Mouse (Mus musculus) forebrain, postnatal 0 days (tissue): ENCODE results near the gene Rnase10. TPM values are rescaled to one million over a fixed set of nuclear protein-coding genes. Genes with fewer than 3 reads are reported as not detected.
"Not testable (repeated sequence)": the region's sequence is repeated elsewhere in the genome, so short reads cannot be mapped to it uniquely, and the experiment has no call there.

Experiments used
- ATAC-seq: fragments of 200-750 bp; cut with Nextera tagmentation; 2 replicates; pipeline ENCODE4 v1.8.0; 2017; ENCODE audit warnings: mild to moderate bottlenecking, moderate library complexity
- DNase-seq: peaks from one replicate; pipeline ENCODE4 v3.0.0-alpha.2; 2015
- H3K27ac ChIP-seq: fragments of 300-500 bp; sonication (generic); 2 replicates; pipeline ENCODE4 v1.5.1; 2014; ENCODE audit warnings: low read depth, mild to moderate bottlenecking, antibody characterized with exemption, low read length, moderate library complexity, mixed read lengths
- H3K27me3 ChIP-seq: fragments of 300-500 bp; sonication (generic); 2 replicates; pipeline ENCODE4 v1.6.1; 2014; ENCODE audit warnings: mild to moderate bottlenecking, low read length, mixed read lengths; ENCODE audit not compliant: insufficient read depth
- H3K36me3 ChIP-seq: fragments of 300-500 bp; sonication (generic); 2 replicates; pipeline ENCODE4 v1.6.1; 2014; ENCODE audit warnings: mild to moderate bottlenecking, moderate library complexity; ENCODE audit not compliant: insufficient read depth
- H3K4me1 ChIP-seq: fragments of 300-500 bp; sonication (generic); 2 replicates; pipeline ENCODE4 v1.6.1; 2014; ENCODE audit warnings: antibody characterized with exemption; ENCODE audit not compliant: insufficient read depth
- H3K4me2 ChIP-seq: fragments of 300-500 bp; sonication (generic); 2 replicates; pipeline ENCODE4 v1.6.1; 2014; ENCODE audit warnings: low read depth, mild to moderate bottlenecking, moderate library complexity
- H3K4me3 ChIP-seq: fragments of 300-500 bp; sonication (generic); 2 replicates; pipeline ENCODE4 v1.5.1; 2014; ENCODE audit warnings: low read depth, low read length, mixed read lengths
- H3K9ac ChIP-seq: fragments of 300-500 bp; sonication (generic); 2 replicates; pipeline ENCODE4 v1.6.1; 2014; ENCODE audit warnings: mild to moderate bottlenecking
- H3K9me3 ChIP-seq: fragments of 300-500 bp; sonication (generic); 2 replicates; pipeline ENCODE4 v1.6.1; 2016; ENCODE audit warnings: low read length
- CTCF ChIP-seq: sonication (generic); IDR thresholded peaks from 2 replicates; pipeline ENCODE4 v1.5.1; 2016; ENCODE audit warnings: antibody characterized with exemption, control low read depth, low read depth
- WGBS: fragments of 180-500 bp; shearing (Covaris S2); extraction: QIAGEN DNeasy Blood & Tissue Kit; methylation state at CpG from one replicate; pipeline ENCODE4 v1.1.7; 2014; 5-methylcytosine and 5-hydroxymethylcytosine counted together
- polyA plus RNA-seq: library from polyadenylated mRNA; unstranded; fragments of >200 nt; fragmentation: Nextera tagmentation; extraction: Ambion mirVana; gene quantifications from 2 replicates; pipeline ENCODE4 v1.2.1, GENCODE M21; 2015
- total RNA-seq: library from RNA; depleted of rRNA; stranded (reverse); fragments of >200 nt; gene quantifications from 2 replicates; pipeline ENCODE4 v1.2.3, GENCODE M21; 2014

Rnase10 gene
- total and polyA plus RNA-seq, 2 experiments from 2014 or later = not detected

DNA sequence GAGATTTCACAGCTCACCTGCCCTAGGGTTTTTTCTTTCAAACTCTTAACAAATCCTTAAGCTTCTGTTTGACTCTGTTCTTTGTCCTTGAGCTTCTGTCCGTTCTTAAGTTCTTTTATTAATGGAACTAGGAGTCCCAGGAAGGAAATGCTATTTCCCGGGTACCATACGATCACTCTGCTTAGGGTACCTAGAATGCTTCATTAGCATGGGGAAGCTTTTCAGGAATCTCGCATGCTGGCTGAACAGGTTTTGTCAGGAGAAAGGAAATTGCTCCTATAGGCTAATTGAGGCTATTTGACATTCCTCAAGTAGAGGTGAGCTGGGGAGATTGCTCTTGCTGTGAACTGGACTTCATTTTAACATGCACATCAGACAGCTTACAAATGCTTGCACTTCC lies 33.9 kb upstream of the Rnase10 start:
- no peak overlapping the region for H3K27ac ChIP-seq
- no peak overlapping the region for H3K9ac ChIP-seq
- no peaks in the 10 kb centered on the region for H3K27me3 ChIP-seq
- no peak for DNase-seq
- no peak overlapping the region for H3K4me2 ChIP-seq
- 21% methylated on average over 4 of the region's 4 CpGs for WGBS
- H3K4me1 ChIP-seq = peaks cover 8% of the 10 kb centered on the region; the same call in 1 of the 2 replicates
- TF ChIP-seq CTCF = no peak
- no peak overlapping the region for H3K4me3 ChIP-seq
- H3K36me3 ChIP-seq = no peaks in the 10 kb centered on the region
- no peaks in the 10 kb centered on the region for H3K9me3 ChIP-seq
- ATAC-seq = no peak

DNA sequence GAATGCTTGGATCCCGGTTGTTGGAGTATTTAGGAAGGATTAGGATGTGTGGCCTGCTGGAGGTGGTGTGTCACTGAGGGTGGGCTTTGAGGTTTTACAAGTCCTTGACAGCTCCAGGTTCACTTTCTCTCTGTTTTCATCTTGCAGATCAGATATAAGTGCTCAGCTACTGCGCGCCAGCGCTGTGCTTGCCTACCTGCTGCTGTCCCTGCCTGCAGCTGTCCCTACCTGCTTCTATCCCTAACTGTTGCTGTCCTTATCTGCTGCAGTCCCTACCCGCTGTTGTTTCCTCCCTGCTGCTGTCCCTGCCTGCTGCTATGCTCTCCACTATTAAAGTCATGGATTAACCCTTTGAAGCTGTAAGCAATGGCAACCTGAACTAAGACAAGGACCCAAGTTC lies 32.5 kb upstream of the Rnase10 start:
- Histone ChIP-seq H3K4me3 (no peak overlapping the region), H3K4me2 (no peak overlapping the region), H3K36me3 (no peaks in the 10 kb centered on the region), H3K27me3 (no peaks in the 10 kb centered on the region), H3K27ac (no peak overlapping the region), H3K9ac (no peak overlapping the region), H3K4me1 (0 out of 2 replicates have a peak, but pooled peaks cover under 1% of the 10 kb centered on the region), H3K9me3 (no peaks in the 10 kb centered on the region)
- no peak for DNase-seq
- 63% methylated on average over 5 of the region's 5 CpGs for WGBS
- no peak for ATAC-seq
- TF ChIP-seq CTCF = no peak

DNA sequence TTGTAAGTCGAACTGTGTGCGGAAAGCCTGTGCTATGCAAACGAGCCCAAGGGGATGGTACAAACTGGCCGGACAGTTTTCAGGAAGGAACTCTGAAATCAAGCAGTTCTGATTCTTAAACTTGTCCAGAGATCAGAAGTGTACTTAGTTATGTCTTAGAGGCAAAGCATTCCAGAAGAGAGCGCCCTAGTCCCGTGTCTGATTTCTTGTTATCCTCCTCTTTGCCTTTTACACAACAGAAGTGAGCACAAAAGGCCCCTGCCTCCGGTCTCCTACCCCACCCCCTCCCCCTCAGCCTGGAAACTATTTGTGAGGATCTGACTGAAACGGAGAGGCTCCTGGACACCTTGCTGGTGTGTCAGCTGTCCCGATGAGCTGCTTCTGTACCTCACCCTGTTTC lies 30.9 kb upstream of the Rnase10 start:
- peak; percentile 18; the same call in 1 of the 2 replicates for TF ChIP-seq CTCF
- H3K4me1 ChIP-seq = no peaks in the 10 kb centered on the region
- 8% methylated on average over 9 of the region's 9 CpGs for WGBS
- H3K9me3 ChIP-seq = no peaks in the 10 kb centered on the region
- H3K36me3 ChIP-seq = no peaks in the 10 kb centered on the region
- H3K27ac ChIP-seq = no peak overlapping the region
- no peaks in the 10 kb centered on the region for H3K27me3 ChIP-seq
- H3K4me3 ChIP-seq = no peak overlapping the region
- DNase-seq = peak; percentile 30
- ATAC-seq = peak; percentile 62; the same call in 1 of the 2 replicates
- H3K9ac ChIP-seq = no peak overlapping the region
- no peak overlapping the region for H3K4me2 ChIP-seq

DNA sequence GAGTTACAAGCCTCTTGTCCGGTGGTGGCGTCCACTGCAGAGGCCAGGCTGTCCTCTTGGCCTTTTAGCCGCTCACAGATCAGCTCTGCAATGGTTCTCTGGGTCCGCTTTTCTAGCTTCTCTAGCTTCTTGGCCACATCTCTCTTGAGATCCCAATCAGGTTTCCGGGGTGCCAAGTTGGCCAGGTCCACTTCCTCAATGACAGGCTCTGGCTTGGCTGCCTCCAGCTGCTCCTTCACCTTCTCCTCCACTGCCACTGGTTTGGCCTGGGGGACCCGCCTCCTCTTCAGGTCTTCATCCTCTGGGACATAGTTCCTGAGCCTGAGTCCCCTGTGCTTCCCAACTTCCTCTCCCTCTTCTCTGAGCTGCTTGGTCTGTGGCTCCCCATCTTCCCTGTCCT lies 29.1 kb upstream of the Rnase10 start:
- not testable (repeated sequence) for DNase-seq, ATAC-seq
- WGBS = 89% methylated on average over 6 of the region's 6 CpGs

DNA sequence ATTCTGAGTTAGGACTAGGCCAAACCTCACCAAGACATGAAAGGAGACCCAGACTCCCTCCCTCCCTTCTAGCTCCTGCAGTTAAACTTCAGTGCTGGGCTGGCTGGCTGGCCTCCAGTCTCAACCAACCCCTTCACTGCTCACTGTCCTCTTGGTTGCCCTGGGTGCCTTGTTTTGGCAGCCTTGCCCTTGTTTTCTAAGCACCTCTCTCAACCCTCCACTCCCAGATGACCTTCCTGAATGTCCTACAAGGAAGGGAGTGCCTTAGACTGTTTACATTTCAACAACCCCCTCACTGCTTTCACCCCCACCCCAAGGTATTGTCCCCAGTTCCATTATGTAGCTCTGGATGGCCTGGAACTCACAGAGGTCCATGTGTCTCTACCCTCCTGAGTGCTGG lies 27.9 kb upstream of the Rnase10 start:
- no peaks in the 10 kb centered on the region for H3K9me3 ChIP-seq
- H3K4me2 ChIP-seq = no peak overlapping the region
- H3K36me3 ChIP-seq = no peaks in the 10 kb centered on the region
- H3K9ac ChIP-seq = no peak overlapping the region
- H3K4me3 ChIP-seq = no peak overlapping the region
- DNase-seq (no peak), ATAC-seq (no peak)
- H3K27ac ChIP-seq = no peak overlapping the region
- H3K4me1 ChIP-seq = no peaks in the 10 kb centered on the region
- no peaks in the 10 kb centered on the region for H3K27me3 ChIP-seq
- TF ChIP-seq CTCF = no peak

More for the DNA sequence above, 29.1 kb upstream of the Rnase10 start:
- not testable (repeated sequence) for H3K36me3 ChIP-seq, H3K4me1 ChIP-seq, H3K9ac ChIP-seq, H3K27ac ChIP-seq, H3K4me3 ChIP-seq, H3K4me2 ChIP-seq, H3K9me3 ChIP-seq, H3K27me3 ChIP-seq

DNA sequence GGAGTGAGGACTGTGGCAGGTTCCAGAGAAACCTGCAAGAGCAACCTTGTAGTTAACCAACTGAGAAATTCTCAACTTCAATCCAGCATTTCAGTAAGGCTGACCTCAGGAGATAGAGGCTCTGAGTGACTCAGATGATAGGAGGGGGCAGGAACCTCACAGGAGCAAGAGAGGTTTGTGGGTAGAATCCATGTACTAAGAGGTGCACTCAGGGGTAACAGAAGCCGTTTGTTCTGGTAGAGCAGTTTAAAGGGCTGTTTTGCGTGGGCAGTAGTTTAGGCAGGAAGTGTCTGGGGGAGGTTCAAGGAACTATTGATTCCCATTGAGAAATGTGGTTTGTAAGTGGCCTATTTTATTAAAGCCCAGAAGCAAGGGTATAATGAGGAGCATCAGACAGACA lies 26.3 kb upstream of the Rnase10 start:
- H3K9me3 ChIP-seq = no peaks in the 10 kb centered on the region
- TF ChIP-seq CTCF = no peak
- no peak overlapping the region for H3K9ac ChIP-seq
- DNase-seq = no peak
- no peaks in the 10 kb centered on the region for H3K36me3 ChIP-seq
- WGBS = 43% methylated on average over 2 of the region's 2 CpGs
- no peaks in the 10 kb centered on the region for H3K27me3 ChIP-seq
- H3K27ac ChIP-seq = no peak overlapping the region
- peak; percentile 25; the same call in 1 of the 2 replicates for ATAC-seq
- no peak overlapping the region for H3K4me2 ChIP-seq
- H3K4me3 ChIP-seq = no peak overlapping the region
- no peaks in the 10 kb centered on the region for H3K4me1 ChIP-seq

DNA sequence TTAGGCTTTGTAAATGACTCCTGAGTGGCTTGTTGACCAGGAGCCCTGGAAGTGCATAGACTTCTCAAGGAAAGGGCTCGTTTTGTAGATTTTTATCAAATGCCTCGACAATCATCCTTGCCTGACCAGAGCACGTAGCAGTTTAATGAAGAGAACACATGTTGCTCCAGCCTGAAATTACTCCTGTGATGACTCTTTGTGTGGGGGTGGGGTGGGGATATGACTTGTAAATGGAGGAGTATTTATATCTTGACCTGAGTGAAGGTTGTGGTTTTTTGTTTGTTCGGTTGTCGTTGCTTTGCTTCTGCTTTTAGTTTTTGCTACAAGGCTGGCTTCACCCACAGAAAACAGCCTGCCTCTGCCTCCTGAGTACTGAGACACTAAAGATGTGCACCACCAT lies 25.7 kb upstream of the Rnase10 start:
- no peaks in the 10 kb centered on the region for H3K27me3 ChIP-seq
- DNase-seq = no peak
- no peaks in the 10 kb centered on the region for H3K9me3 ChIP-seq
- H3K4me2 ChIP-seq = no peak overlapping the region
- H3K27ac ChIP-seq = no peak overlapping the region
- H3K36me3 ChIP-seq = no peaks in the 10 kb centered on the region
- ATAC-seq = no peak
- H3K4me1 ChIP-seq = no peaks in the 10 kb centered on the region
- H3K9ac ChIP-seq = no peak overlapping the region
- no peak overlapping the region for H3K4me3 ChIP-seq
- no peak for TF ChIP-seq CTCF
- 90% methylated on average over 5 of the region's 5 CpGs for WGBS

DNA sequence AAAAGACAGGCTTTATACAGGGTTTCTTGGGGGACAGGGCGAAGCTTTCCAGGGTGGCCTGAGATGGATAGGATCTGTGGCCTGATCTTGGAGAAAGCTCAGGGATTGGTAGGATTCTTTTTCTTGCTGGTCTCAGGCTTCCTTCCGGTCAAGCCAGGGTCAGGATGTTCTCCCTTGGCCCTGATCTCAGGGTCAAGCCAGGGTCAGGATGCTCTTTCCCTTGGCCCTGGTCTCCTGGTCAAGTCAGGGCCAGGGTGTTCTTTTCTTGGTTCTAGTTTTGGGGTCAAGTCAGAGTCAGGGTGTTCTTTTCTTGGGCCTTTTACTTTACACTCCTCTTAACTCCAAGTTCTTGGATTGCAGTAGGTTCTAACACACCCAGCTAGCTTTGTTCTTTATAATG lies 19.9 kb upstream of the Rnase10 start:
- no peak overlapping the region for H3K9ac ChIP-seq
- H3K4me1 ChIP-seq = no peaks in the 10 kb centered on the region
- H3K4me3 ChIP-seq = no peak overlapping the region
- no peak overlapping the region for H3K4me2 ChIP-seq
- H3K9me3 ChIP-seq = no peaks in the 10 kb centered on the region
- H3K27ac ChIP-seq = no peak overlapping the region
- no peaks in the 10 kb centered on the region for H3K36me3 ChIP-seq
- no peak for DNase-seq
- no peak for TF ChIP-seq CTCF
- WGBS = 87% methylated on average over 2 of the region's 2 CpGs
- no peaks in the 10 kb centered on the region for H3K27me3 ChIP-seq
- ATAC-seq = no peak
